Mouse (Mus musculus): ENCODE measurements around the gene Ndc1. TPM values are rescaled to one million over a fixed set of nuclear protein-coding genes. Genes with fewer than 3 reads are reported as not detected.

Ndc1 gene
- polyA plus RNA-seq (2017; shearing (Covaris generic)): 7.0 TPM

DNA sequence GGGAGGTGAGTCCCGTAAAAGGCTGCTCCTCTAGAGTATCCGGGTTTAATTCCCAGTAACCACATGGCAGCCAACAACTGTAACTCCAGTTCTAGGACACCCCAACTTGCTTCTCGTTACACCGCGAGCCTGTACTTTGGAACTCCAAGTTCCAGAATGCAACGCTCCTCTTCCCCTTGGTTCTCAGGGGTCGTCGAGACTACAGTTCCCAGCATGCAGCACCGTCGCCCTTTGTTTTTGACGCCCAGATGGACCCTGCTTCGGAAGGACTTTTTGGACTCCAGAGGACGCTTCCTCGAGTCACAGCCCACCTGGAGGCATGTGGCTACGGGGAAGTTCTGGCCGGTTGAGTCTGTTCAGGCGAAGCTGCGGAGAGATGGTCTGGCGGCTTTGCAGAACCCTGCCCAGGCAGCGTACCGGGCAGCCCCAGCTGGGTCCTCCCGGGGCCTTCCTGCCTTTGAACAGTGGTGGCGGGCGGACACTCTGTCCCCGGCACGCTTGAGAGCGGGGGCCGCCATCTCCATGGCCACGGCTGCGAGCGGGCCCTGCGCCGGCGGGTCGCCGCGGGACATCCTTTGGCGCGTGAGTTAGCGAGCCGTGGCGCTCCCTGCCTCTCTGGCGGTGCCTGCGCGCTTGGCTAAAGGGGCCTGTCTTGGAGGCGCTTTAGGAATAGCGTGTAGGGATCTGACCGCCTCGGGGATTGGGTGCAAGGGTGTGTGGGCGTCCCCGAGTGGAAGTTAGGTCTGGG is at the start of gene Ndc1:
Gene Ndc1, plus strand, starts transcription at position 218 of the 748 bp plus-strand sequence.

DNA sequence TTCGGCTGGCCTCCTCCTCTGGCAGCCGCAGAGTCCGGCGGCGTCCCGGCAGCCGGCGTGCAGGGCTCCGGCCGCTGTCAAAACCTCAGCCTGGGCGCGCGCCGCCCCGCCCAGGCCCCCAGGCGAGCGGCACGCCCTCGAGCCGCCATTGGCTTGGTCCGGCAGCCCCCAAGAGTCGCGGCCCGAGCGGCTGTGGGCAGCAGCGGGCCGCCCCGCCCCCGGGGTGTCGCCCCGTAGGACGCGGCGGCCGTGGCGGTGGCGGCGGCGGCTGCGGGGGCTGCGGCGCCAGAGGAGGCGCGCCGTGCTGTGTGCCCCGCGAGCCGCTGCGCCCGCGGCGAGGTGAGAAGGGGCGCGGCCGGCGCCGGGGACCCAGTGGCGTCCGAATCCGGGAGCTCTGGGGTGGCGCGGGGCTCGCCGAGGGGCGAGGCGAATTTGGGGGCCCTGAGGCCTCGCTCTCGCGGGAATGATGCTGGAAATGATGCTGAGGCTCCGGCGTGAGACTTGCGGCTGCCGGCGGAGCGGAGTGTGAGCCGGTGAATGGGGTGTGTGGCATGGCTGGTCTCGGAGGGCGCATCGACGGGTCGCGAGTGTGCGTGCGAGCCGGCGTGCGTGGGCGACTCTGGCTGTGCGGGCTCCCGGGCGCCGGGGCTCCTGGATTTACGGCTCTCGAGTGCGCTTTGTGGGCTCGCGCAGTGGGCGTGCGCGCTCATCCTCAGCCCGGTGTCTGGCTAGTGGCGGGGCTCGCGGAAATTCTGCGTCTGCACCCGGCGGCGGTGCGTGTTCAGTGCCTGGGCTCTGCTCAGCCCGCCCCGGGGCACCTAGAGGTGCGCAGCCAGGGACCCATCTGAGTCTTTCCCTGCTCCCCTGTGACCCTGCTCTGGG is 67.0 kb downstream of the Ndc1 start, which contains the start of gene Glis1:
Gene Glis1, plus strand, starts transcription at position 236 of the 882 bp plus-strand sequence.

Other genes with a start within 250 kb of the Ndc1 start
- gene Tmem59, start 189.4 kb upstream of the Ndc1 start, polyA plus RNA-seq (2017; shearing (Covaris generic)): 458 TPM
- 22.7 TPM for gene Tceanc2, start 188.7 kb upstream of the Ndc1 start, polyA plus RNA-seq (2017; shearing (Covaris generic))
- gene Ldlrad1, start 158.6 kb upstream of the Ndc1 start, polyA plus RNA-seq (2017; shearing (Covaris generic)): not detected
- gene Lrrc42, start 114.3 kb upstream of the Ndc1 start, polyA plus RNA-seq (2017; shearing (Covaris generic)): 38.1 TPM
- 26.8 TPM for gene Hspb11, start 114.2 kb upstream of the Ndc1 start, polyA plus RNA-seq (2017; shearing (Covaris generic))
- gene Dio1, start 60.6 kb upstream of the Ndc1 start, polyA plus RNA-seq (2017; shearing (Covaris generic)): not detected
- gene Yipf1, start 53.4 kb upstream of the Ndc1 start, polyA plus RNA-seq (2017; shearing (Covaris generic)): 118 TPM
- gene Glis1, start 66.8 kb downstream of the Ndc1 start, polyA plus RNA-seq (2017; shearing (Covaris generic)): not detected

Measured in CD4-positive, CD25-positive, alpha-beta regulatory T cell, adult 9 weeks (primary cell).